Mouse (Mus musculus): ENCODE measurements at regions not wholly inside any gene's neighbourhood (a gene's known extent, or its start where the extent isn't known, plus 50 kb on each side); places are given as distances from the start of the nearest gene placed in this dataset.

DNA sequence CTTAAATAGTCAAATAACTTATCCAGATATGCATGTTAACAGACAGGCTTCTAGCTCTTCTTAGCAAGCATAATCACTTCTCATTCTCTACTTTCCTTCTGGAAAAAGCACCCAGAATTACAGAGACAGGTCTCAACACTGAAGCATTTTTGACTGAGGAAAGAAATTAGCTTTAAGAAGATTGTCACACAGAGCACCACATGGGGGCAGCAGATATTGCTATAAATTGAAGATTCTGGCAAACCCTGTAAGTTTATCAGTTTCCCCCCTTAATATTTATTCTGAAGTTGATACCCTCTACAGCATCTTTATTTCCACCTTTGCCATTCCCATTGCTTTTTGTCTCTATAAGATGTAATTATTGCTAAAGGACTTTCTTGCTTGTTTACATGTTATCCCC, 83.4 kb upstream of the Lrrc4c start:
- DNase-seq (ENCODE audit: low read depth) = peak; percentile 58
- no peak for TF ChIP-seq POLR2A (IDR thresholded peaks at IDR 0.05; ENCODE audit: borderline replicate concordance, extremely low read depth, insufficient read depth, insufficient read length, poor library complexity, severe bottlenecking)
- TF ChIP-seq CTCF (IDR thresholded peaks at IDR 0.05; ENCODE audit: borderline replicate concordance, extremely low read depth, insufficient read depth, insufficient read length) = no peak

DNA sequence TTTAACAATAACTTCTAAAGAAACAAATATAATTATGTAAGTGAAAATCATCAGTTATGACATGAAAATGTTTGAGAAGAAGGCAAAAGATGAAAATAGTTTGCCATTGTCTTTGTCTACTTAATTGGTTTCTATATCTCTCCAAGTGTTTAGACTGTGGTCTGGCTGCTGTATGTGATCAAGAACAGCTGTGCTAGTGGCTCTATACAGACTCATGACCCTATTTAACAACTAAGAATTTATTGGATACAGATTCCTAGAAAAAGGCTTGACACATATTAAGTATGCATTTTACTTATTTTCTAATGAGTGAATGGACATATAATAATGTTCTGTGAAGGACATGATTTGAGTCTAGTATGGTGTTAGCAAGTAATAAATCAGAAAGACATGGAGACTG, 78.7 kb upstream of the Lrrc4c start:
- TF ChIP-seq POLR2A (IDR thresholded peaks at IDR 0.05; ENCODE audit: borderline replicate concordance, extremely low read depth, insufficient read depth, insufficient read length, poor library complexity, severe bottlenecking) = no peak
- DNase-seq (ENCODE audit: low read depth) = no peak

DNA sequence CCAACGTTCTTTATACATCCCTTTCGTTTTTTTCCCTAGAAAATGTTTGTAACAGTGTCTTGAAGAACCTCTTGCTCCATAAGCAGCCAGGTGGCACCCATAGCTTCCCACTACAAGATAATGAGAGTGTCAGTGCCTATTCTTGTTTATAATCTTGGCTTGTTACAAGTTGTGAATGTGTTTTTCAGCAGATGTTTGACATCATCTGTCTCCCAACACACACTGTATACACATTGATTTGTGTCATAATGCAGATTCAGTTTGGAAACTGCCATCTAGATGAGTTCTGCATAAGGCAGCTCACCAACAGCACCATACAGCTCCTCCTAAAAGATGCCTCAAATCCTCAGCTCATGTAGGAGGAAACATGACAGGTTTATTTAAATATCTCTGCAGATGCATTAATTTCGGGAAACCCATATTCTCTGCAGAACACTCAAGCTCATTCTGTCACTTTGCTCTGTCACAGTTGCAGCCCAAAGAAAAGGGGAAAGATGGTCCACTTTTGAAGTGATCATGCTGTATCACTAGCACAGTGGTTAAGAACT, 77.4 kb upstream of the Lrrc4c start:
- no peak for DNase-seq (ENCODE audit: low read depth)
- TF ChIP-seq CTCF (IDR thresholded peaks at IDR 0.05; ENCODE audit: borderline replicate concordance, extremely low read depth, insufficient read depth, insufficient read length) = no peak
- TF ChIP-seq POLR2A (IDR thresholded peaks at IDR 0.05; ENCODE audit: borderline replicate concordance, extremely low read depth, insufficient read depth, insufficient read length, poor library complexity, severe bottlenecking) = no peak

DNA sequence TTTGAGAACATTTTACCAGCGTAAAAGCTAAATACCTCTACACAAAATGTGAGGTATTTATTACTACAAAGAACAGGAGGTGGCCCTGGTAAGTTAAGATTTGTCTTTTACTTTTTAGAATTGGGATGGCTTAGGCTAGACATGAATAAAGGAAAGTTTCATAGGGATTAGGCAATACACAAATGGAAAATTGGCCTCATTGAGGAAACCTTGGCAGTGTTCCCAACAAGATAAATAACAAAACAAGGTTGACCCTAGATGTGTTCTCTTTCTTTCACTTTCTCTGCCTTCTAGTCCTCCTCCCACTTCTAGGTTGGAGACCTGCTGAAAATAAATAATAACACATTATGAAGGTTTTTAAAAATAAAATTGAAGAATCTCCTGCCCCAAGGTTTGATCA, 64.3 kb upstream of the Lrrc4c start:
- TF ChIP-seq POLR2A (IDR thresholded peaks at IDR 0.05; ENCODE audit: borderline replicate concordance, extremely low read depth, insufficient read depth, insufficient read length, poor library complexity, severe bottlenecking) (no peak), CTCF (IDR thresholded peaks at IDR 0.05; ENCODE audit: borderline replicate concordance, extremely low read depth, insufficient read depth, insufficient read length) (no peak)
- no peak for DNase-seq (ENCODE audit: low read depth)

DNA sequence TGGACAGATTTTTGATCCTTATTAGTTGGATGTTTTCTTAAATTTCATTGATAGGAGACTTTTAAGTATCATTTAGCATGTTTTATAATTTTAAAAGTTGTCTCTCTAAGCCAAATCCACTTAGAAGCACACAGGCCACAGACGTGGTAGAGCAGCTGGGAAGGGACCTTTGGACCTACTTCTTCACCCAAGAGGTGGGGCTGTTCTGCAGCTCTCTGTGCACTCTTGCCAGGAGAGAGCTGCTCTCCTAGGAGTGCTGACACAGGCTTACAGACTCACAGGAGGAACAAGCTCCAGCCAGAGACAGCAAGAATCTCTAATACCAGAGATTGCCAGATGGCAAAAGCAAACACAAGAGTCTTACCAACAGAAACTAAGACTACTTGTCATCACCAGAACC, 61.5 kb upstream of the Lrrc4c start:
- TF ChIP-seq CTCF (IDR thresholded peaks at IDR 0.05; ENCODE audit: borderline replicate concordance, extremely low read depth, insufficient read depth, insufficient read length) = no peak
- TF ChIP-seq POLR2A (IDR thresholded peaks at IDR 0.05; ENCODE audit: borderline replicate concordance, extremely low read depth, insufficient read depth, insufficient read length, poor library complexity, severe bottlenecking) = no peak
- no peak for DNase-seq (ENCODE audit: low read depth)

All from brain, embryonic 14.5 days (tissue).